8 mouse cellular contexts compared by ENCODE assay signal in genomic region chr15:85859490-85860031, GRCm38 (mm10). TPM values are rescaled to one million over a fixed set of nuclear protein-coding genes. Genes with fewer than 3 reads are reported as not detected.
DNase-seq lines count a peak whose midpoint lies in the region; ATAC-seq and TF ChIP-seq lines count a peak whose summit lies in the region.

Gtse1 (plus strand) TSS chr15:85859745.

- H3K4me1 ChIP-seq in G1E (ENCODE audit: insufficient read depth, low read depth, low read length): peaks cover 59% of the 10 kb centered on the region
- peaks cover 19% of the 10 kb centered on the region for H3K4me1 ChIP-seq in forebrain, embryonic 16.5 days (replicated peaks; ENCODE audit: control insufficient read depth, insufficient read depth, low read length)
- H3K4me1 ChIP-seq in lung, embryonic 14.5 days (ENCODE audit: insufficient read depth): peaks cover 16% of the 10 kb centered on the region
- H3K4me1 ChIP-seq in olfactory bulb, adult 2 months (ENCODE audit: control insufficient read depth, insufficient read depth, low read length): peaks cover 7% of the 10 kb centered on the region
- H3K4me1 ChIP-seq in thymus, adult 2 months (replicated peaks; ENCODE audit: control insufficient read depth, insufficient read depth, low read length): peaks cover 10% of the 10 kb centered on the region

- peak within 1 kb of the TSS; percentile 55 for H3K27ac ChIP-seq in forebrain, embryonic 16.5 days (ENCODE audit: low read length)
- peak within 1 kb of the TSS; percentile 90 for H3K27ac ChIP-seq in layer of hippocampus, adult 2 months
- H3K27ac ChIP-seq in lung, embryonic 14.5 days (ENCODE audit: low read depth): peak within 1 kb of the TSS; percentile 48
- H3K27ac ChIP-seq in olfactory bulb, adult 2 months (ENCODE audit: insufficient read depth, low read depth, low read length): peak within 1 kb of the TSS; percentile 49
- no peak within 1 kb of the TSS for H3K27ac ChIP-seq in thymus, adult 2 months (ENCODE audit: control insufficient read depth, insufficient read depth, low read length)

- H3K4me3 ChIP-seq in G1E (ENCODE audit: low read depth, low read length): peak within 1 kb of the TSS; percentile 89
- peak within 1 kb of the TSS; percentile 73 for H3K4me3 ChIP-seq in forebrain, embryonic 16.5 days (replicated peaks; ENCODE audit: low read length)
- peak within 1 kb of the TSS; percentile 61 for H3K4me3 ChIP-seq in layer of hippocampus, adult 2 months
- peak within 1 kb of the TSS; percentile 76 for H3K4me3 ChIP-seq in lung, embryonic 14.5 days (ENCODE audit: low read depth, low read length)
- peak within 1 kb of the TSS; percentile 82 for H3K4me3 ChIP-seq in olfactory bulb, adult 2 months (ENCODE audit: insufficient read depth, low read depth, low read length)
- peak within 1 kb of the TSS; percentile 79 for H3K4me3 ChIP-seq in thymus, adult 2 months (ENCODE audit: control insufficient read depth, insufficient read depth, low read length)

- DNase-seq in G1E (ENCODE audit: low spot score): peak; percentile 96
- DNase-seq in cerebellum, adult 18-20 months: peak; percentile 92 to 98
- peak; percentile 91 to 93 for DNase-seq in heart, postnatal 36 days
- peak; percentile 92 to 96 for DNase-seq in layer of hippocampus, adult 2 months (ENCODE audit: low spot score in 2 of 2)
- DNase-seq in lung, embryonic 14.5 days: peak; percentile 98
- DNase-seq in thymus, adult 2 months: peak; percentile 92

- WGBS in forebrain, embryonic 16.5 days: under 1% methylated on average over 42 of the region's 42 CpGs
- under 1% methylated on average over 42 of the region's 42 CpGs for WGBS in lung, embryonic 14.5 days
- WGBS in olfactory bulb, adult 2 months: under 1% methylated on average over 42 of the region's 42 CpGs
- under 1% methylated on average over 42 of the region's 42 CpGs for WGBS in thymus, adult 2 months

- no peak for TF ChIP-seq CTCF in G1E (IDR thresholded peaks at IDR 0.05; ENCODE audit: low read depth, low read length)
- no peak for TF ChIP-seq CTCF in layer of hippocampus, adult 2 months (conservative IDR thresholded peaks at IDR 0.05)
- no peak for TF ChIP-seq CTCF in lung, embryonic 14.5 days (IDR thresholded peaks at IDR 0.05; ENCODE audit: low read depth)
- TF ChIP-seq CTCF in olfactory bulb, adult 2 months (IDR thresholded peaks at IDR 0.05; ENCODE audit: insufficient read depth, low read depth, low read length): no peak
- TF ChIP-seq CTCF in thymus, adult 2 months (IDR thresholded peaks at IDR 0.05; ENCODE audit: borderline replicate concordance, control insufficient read depth, extremely low read depth, insufficient read depth, low read length, poor library complexity): no peak

- intact Hi-C loops in heart, postnatal 36 days (cut with DNase I): loop anchor here (2.0 kb wide), 1 partner anchor 49 kb away; the partner anchor contains the start of gene Cdpf1

- peak within 1 kb of the TSS; percentile 78 for H3K4me2 ChIP-seq in forebrain, embryonic 16.5 days (ENCODE audit: low read length)
- H3K4me2 ChIP-seq in lung, embryonic 14.5 days: peak within 1 kb of the TSS; percentile 89

- peak; percentile 73; the same call in 1 of the 2 replicates for TF ChIP-seq POLR2A in olfactory bulb, adult 2 months (IDR thresholded peaks at IDR 0.05; ENCODE audit: insufficient read depth, low read depth, low read length)
- TF ChIP-seq POLR2A in thymus, adult 2 months (IDR thresholded peaks at IDR 0.05; ENCODE audit: control insufficient read depth, extremely low read depth, insufficient read depth, low read length, poor library complexity): 0 out of 2 replicates have a peak, but pooled peaks have one; percentile 31

- peak within 1 kb of the TSS; percentile 71 for H3K9ac ChIP-seq in forebrain, embryonic 16.5 days (replicated peaks; ENCODE audit: low read depth, low read length)
- H3K9ac ChIP-seq in lung, embryonic 14.5 days: peak within 1 kb of the TSS; percentile 71

- H3K36me3 ChIP-seq in G1E (replicated peaks): peaks cover 43% of the 10 kb centered on the region
- H3K36me3 ChIP-seq in forebrain, embryonic 16.5 days (ENCODE audit: control insufficient read depth, insufficient read depth): 0 out of 2 replicates have a peak, but pooled peaks cover under 1% of the 10 kb centered on the region
- H3K36me3 ChIP-seq in lung, embryonic 14.5 days (ENCODE audit: insufficient read depth): peaks cover 35% of the 10 kb centered on the region
- peaks cover 12% of the 10 kb centered on the region for H3K36me3 ChIP-seq in thymus, adult 2 months (ENCODE audit: control insufficient read depth, insufficient read depth, low read length)

- peak; percentile 99 for ATAC-seq in G1E (ENCODE audit: extremely low read depth, insufficient number of reproducible peaks, low FRiP score, poor library complexity, severe bottlenecking)
- ATAC-seq in forebrain, embryonic 16.5 days: peak; percentile 100
- peak; percentile 99 for ATAC-seq in lung, embryonic 14.5 days (ENCODE audit: insufficient read depth)

- H3K9me3 ChIP-seq in G1E (replicated peaks): no peaks in the 10 kb centered on the region
- H3K9me3 ChIP-seq in forebrain, embryonic 16.5 days (ENCODE audit: control insufficient read depth, low read length): no peaks in the 10 kb centered on the region
- no peaks in the 10 kb centered on the region for H3K9me3 ChIP-seq in lung, embryonic 14.5 days (ENCODE audit: low read depth, low read length)

- no peaks in the 10 kb centered on the region; the same call in 1 of the 2 replicates for H3K27me3 ChIP-seq in G1E (ENCODE audit: insufficient read depth, low read length)
- H3K27me3 ChIP-seq in forebrain, embryonic 16.5 days (replicated peaks; ENCODE audit: control insufficient read depth, insufficient read depth, low read length): no peaks in the 10 kb centered on the region
- H3K27me3 ChIP-seq in lung, embryonic 14.5 days (ENCODE audit: insufficient read depth, low read length): no peaks in the 10 kb centered on the region
- H3K27me3 ChIP-seq in thymus, adult 2 months (ENCODE audit: control insufficient read depth, insufficient read depth, low read length): no peaks in the 10 kb centered on the region

RNA-seq across cellular contexts. Expression of gene Gtse1, which starts in this region (rescaled TPM):
- 50.6 and 54.3 TPM in 2 replicates for total RNA-seq in G1E (2014; fragmentation: Nextera tagmentation)
- 26.3 TPM in 2 replicates for total RNA-seq in G1E (2017)
- polyA plus RNA-seq in G1E (2012): 92.1 and 99.4 TPM in 2 replicates
- polyA plus RNA-seq in forebrain, embryonic 16.5 days (2015; fragmentation: Nextera tagmentation; extraction: Ambion mirVana): 12.7 and 15.4 TPM in 2 replicates
- under 1 TPM; 0.17 to 0.46 TPM for total RNA-seq in heart, postnatal 36 days (2021)
- total RNA-seq in layer of hippocampus, adult 2 months (2021): under 1 TPM; 0.42 to 0.54 TPM
- polyA plus RNA-seq in lung, embryonic 14.5 days (2014; fragmentation: Nextera tagmentation; extraction: Ambion mirVana): 35.4 and 36.2 TPM in 2 replicates
- polyA plus RNA-seq in olfactory bulb, adult 2 months (2012; ENCODE audit: insufficient read depth, insufficient read length, low replicate concordance, missing spikeins): not detected in 2 replicates
- 39.6 and 52.5 TPM in 2 replicates for polyA plus RNA-seq in thymus, adult 2 months (2012; rRNA removed)

Comparison
In these comparisons a context has a peak if more than half of its experiments do, and no peak if none do; other contexts are left out.
1. RNA of gene Gtse1 (total RNA-seq): 26.3 to 54.3 TPM in G1E; 0.42 to 0.54 TPM in layer of hippocampus, adult 2 months and 0.17 to 0.46 TPM in heart, postnatal 36 days; every median in the first group is over 10 times any median in the second.
2. RNA of gene Gtse1 (polyA plus RNA-seq): 92.1 to 99.4 TPM in G1E, 39.6 to 52.5 TPM in thymus, adult 2 months, 35.4 to 36.2 TPM in lung, embryonic 14.5 days and 12.7 to 15.4 TPM in forebrain, embryonic 16.5 days; not detected in olfactory bulb, adult 2 months; every median in the first group is over 10 times any median in the second.
3. Peak in DNase-seq in heart, postnatal 36 days; RNA of the gene not detected or under 1 TPM.
4. Peak in DNase-seq, H3K4me3 ChIP-seq and H3K27ac ChIP-seq in layer of hippocampus, adult 2 months; RNA of the gene not detected or under 1 TPM.
5. Peak in every context shown above with its lines, with median percentiles within 50 percentile points of each other: ATAC-seq, DNase-seq and H3K4me3 ChIP-seq.